Mouse (Mus musculus): Measurements from ENCODE around the gene Map7d1. TPM values are rescaled to one million over a fixed set of nuclear protein-coding genes. Genes with fewer than 3 reads are reported as not detected.

The Map7d1 gene
- polyA plus RNA-seq, 1 experiment, result 46.3 TPM

GRCm38 (mm10) chr4:126295937-126296336 is 39.8 kb upstream of the Map7d1 start:
- no peak for DNase-seq (ENCODE audit: low read depth in 1 of 2, low spot score in 2 of 2)
- WGBS, result 58% methylated on average over 4 of the region's 4 CpGs
- Histone ChIP-seq H3K4me3 (ENCODE audit: extremely low read depth, insufficient read depth, insufficient read length) (no peak overlapping the region), H3K27ac (ENCODE audit: insufficient read depth, low read length) (no peak overlapping the region), H3K4me1 (ENCODE audit: control insufficient read depth, insufficient read depth, insufficient read length) (peaks cover 5% of the 10 kb centered on the region), H3K36me3 (ENCODE audit: control insufficient read depth, insufficient read depth, low read length) (no peaks in the 10 kb centered on the region), H3K27me3 (ENCODE audit: control insufficient read depth, insufficient read depth, low read length) (peaks cover 11% of the 10 kb centered on the region)
- TF ChIP-seq CTCF (IDR thresholded peaks at IDR 0.05; ENCODE audit: extremely low read depth, insufficient read depth, insufficient read length, insufficient replicate concordance) (no peak), POLR2A (IDR thresholded peaks at IDR 0.05; ENCODE audit: low read depth, low read length) (no peak)

GRCm38 (mm10) chr4:126295152-126295551 is 39.0 kb upstream of the Map7d1 start:
- no peak overlapping the region for H3K4me3 ChIP-seq (ENCODE audit: extremely low read depth, insufficient read depth, insufficient read length)
- no peak overlapping the region for H3K27ac ChIP-seq (ENCODE audit: insufficient read depth, low read length)
- no peak for TF ChIP-seq CTCF (IDR thresholded peaks at IDR 0.05; ENCODE audit: extremely low read depth, insufficient read depth, insufficient read length, insufficient replicate concordance)
- no peak for TF ChIP-seq POLR2A (IDR thresholded peaks at IDR 0.05; ENCODE audit: low read depth, low read length)
- DNase-seq (ENCODE audit: low read depth in 1 of 2, low spot score in 2 of 2), result no peak
- H3K4me1 ChIP-seq (ENCODE audit: control insufficient read depth, insufficient read depth, insufficient read length), result peaks cover 2% of the 10 kb centered on the region; the same call in 1 of the 2 replicates
- H3K36me3 ChIP-seq (ENCODE audit: control insufficient read depth, insufficient read depth, low read length), result no peaks in the 10 kb centered on the region
- WGBS, result 84% methylated on average over 6 of the region's 6 CpGs
- peaks cover 8% of the 10 kb centered on the region for H3K27me3 ChIP-seq (ENCODE audit: control insufficient read depth, insufficient read depth, low read length)

- TF ChIP-seq POLR2A (IDR thresholded peaks at IDR 0.05; ENCODE audit: low read depth, low read length), result no peak
- TF ChIP-seq CTCF (IDR thresholded peaks at IDR 0.05; ENCODE audit: extremely low read depth, insufficient read depth, insufficient read length, insufficient replicate concordance), result no peak
- H3K27me3 ChIP-seq (ENCODE audit: control insufficient read depth, insufficient read depth, low read length), result peaks cover 13% of the 10 kb centered on the region
These were observed 35.1 kb upstream of the Map7d1 start for GRCm38 (mm10) chr4:126291196-126291595.

GRCm38 (mm10) chr4:126290314-126290713 is 34.2 kb upstream of the Map7d1 start:
- Histone ChIP-seq H3K4me3 (ENCODE audit: extremely low read depth, insufficient read depth, insufficient read length) (no peak overlapping the region), H3K27ac (ENCODE audit: insufficient read depth, low read length) (no peak overlapping the region), H3K36me3 (ENCODE audit: control insufficient read depth, insufficient read depth, low read length) (no peaks in the 10 kb centered on the region), H3K27me3 (ENCODE audit: control insufficient read depth, insufficient read depth, low read length) (peaks cover 16% of the 10 kb centered on the region), H3K4me1 (ENCODE audit: control insufficient read depth, insufficient read depth, insufficient read length) (peaks cover 7% of the 10 kb centered on the region)
- DNase-seq (ENCODE audit: low read depth in 1 of 2, low spot score in 2 of 2), result no peak
- TF ChIP-seq POLR2A (IDR thresholded peaks at IDR 0.05; ENCODE audit: low read depth, low read length) (no peak), CTCF (IDR thresholded peaks at IDR 0.05; ENCODE audit: extremely low read depth, insufficient read depth, insufficient read length, insufficient replicate concordance) (no peak)
- 81% methylated on average over 8 of the region's 8 CpGs for WGBS

More at GRCm38 (mm10) chr4:126291196-126291595, 35.1 kb upstream of the Map7d1 start:
- no peak for DNase-seq (ENCODE audit: low read depth in 1 of 2, low spot score in 2 of 2)
- H3K36me3 ChIP-seq (ENCODE audit: control insufficient read depth, insufficient read depth, low read length), result no peaks in the 10 kb centered on the region
- H3K4me3 ChIP-seq (ENCODE audit: extremely low read depth, insufficient read depth, insufficient read length), result no peak overlapping the region
- WGBS, result 69% methylated on average over 13 of the region's 13 CpGs
- peaks cover 5% of the 10 kb centered on the region for H3K4me1 ChIP-seq (ENCODE audit: control insufficient read depth, insufficient read depth, insufficient read length)
- no peak overlapping the region for H3K27ac ChIP-seq (ENCODE audit: insufficient read depth, low read length)

- Histone ChIP-seq H3K27me3 (ENCODE audit: control insufficient read depth, insufficient read depth, low read length) (peaks cover 16% of the 10 kb centered on the region), H3K4me3 (ENCODE audit: extremely low read depth, insufficient read depth, insufficient read length) (no peak overlapping the region), H3K4me1 (ENCODE audit: control insufficient read depth, insufficient read depth, insufficient read length) (peaks cover 7% of the 10 kb centered on the region), H3K27ac (ENCODE audit: insufficient read depth, low read length) (no peak overlapping the region), H3K36me3 (ENCODE audit: control insufficient read depth, insufficient read depth, low read length) (no peaks in the 10 kb centered on the region)
- 28% methylated on average over 17 of the region's 17 CpGs for WGBS
- TF ChIP-seq CTCF (IDR thresholded peaks at IDR 0.05; ENCODE audit: extremely low read depth, insufficient read depth, insufficient read length, insufficient replicate concordance) (no peak), POLR2A (IDR thresholded peaks at IDR 0.05; ENCODE audit: low read depth, low read length) (no peak)
- no peak for DNase-seq (ENCODE audit: low read depth in 1 of 2, low spot score in 2 of 2)
These were observed 32.0 kb upstream of the Map7d1 start for GRCm38 (mm10) chr4:126288085-126288666.

GRCm38 (mm10) chr4:126287302-126287995 is 31.3 kb upstream of the Map7d1 start:
- TF ChIP-seq POLR2A (IDR thresholded peaks at IDR 0.05; ENCODE audit: low read depth, low read length) (no peak), CTCF (IDR thresholded peaks at IDR 0.05; ENCODE audit: extremely low read depth, insufficient read depth, insufficient read length, insufficient replicate concordance) (no peak)
- no peak for DNase-seq (ENCODE audit: low read depth in 1 of 2, low spot score in 2 of 2)
- H3K27me3 ChIP-seq (ENCODE audit: control insufficient read depth, insufficient read depth, low read length), result peaks cover 16% of the 10 kb centered on the region
- H3K4me3 ChIP-seq (ENCODE audit: extremely low read depth, insufficient read depth, insufficient read length), result no peak overlapping the region; the same call in 1 of the 2 replicates
- H3K27ac ChIP-seq (ENCODE audit: insufficient read depth, low read length), result no peak overlapping the region
- WGBS, result 48% methylated on average over 11 of the region's 11 CpGs
- H3K4me1 ChIP-seq (ENCODE audit: control insufficient read depth, insufficient read depth, insufficient read length), result peaks cover 7% of the 10 kb centered on the region
- no peaks in the 10 kb centered on the region for H3K36me3 ChIP-seq (ENCODE audit: control insufficient read depth, insufficient read depth, low read length)

- Histone ChIP-seq H3K4me3 (ENCODE audit: extremely low read depth, insufficient read depth, insufficient read length) (no peak within 1 kb of the TSS; the same call in 1 of the 2 replicates), H3K36me3 (ENCODE audit: control insufficient read depth, insufficient read depth, low read length) (no peaks in the 10 kb centered on the region), H3K27ac (ENCODE audit: insufficient read depth, low read length) (no peak within 1 kb of the TSS), H3K27me3 (ENCODE audit: control insufficient read depth, insufficient read depth, low read length) (peaks cover 16% of the 10 kb centered on the region), H3K4me1 (ENCODE audit: control insufficient read depth, insufficient read depth, insufficient read length) (peaks cover 7% of the 10 kb centered on the region)
- TF ChIP-seq POLR2A (IDR thresholded peaks at IDR 0.05; ENCODE audit: low read depth, low read length) (no peak), CTCF (IDR thresholded peaks at IDR 0.05; ENCODE audit: extremely low read depth, insufficient read depth, insufficient read length, insufficient replicate concordance) (no peak)
- DNase-seq (ENCODE audit: low read depth in 1 of 2, low spot score in 2 of 2), result no peak
- WGBS, result 3% methylated on average over 42 of the region's 42 CpGs
These were observed 30.3 kb upstream of the Map7d1 start, which contains the start of gene Col8a2 for GRCm38 (mm10) chr4:126286492-126286891. Col8a2 (plus strand) TSS chr4:126286793.
